Mouse (Mus musculus) ES-Bruce4 (cell line): ENCODE data around the gene Zfp618.

ENCODE experiments used
- EP300 ChIP-seq: IDR thresholded peaks from 2 replicates; pipeline ENCODE4 v1.6.1; 2011; ENCODE audit warnings: low read depth, low read length; ENCODE audit not compliant: insufficient read depth
- POLR2A ChIP-seq: IDR thresholded peaks from one replicate; pipeline ENCODE4 v1.8.1; 2011; ENCODE audit warnings: low read length; ENCODE audit not compliant: insufficient read depth

- TF ChIP-seq EP300 (no peak), POLR2A (no peak)
Measured at GRCm38 (mm10) chr4:63051940-63052661, 86.7 kb downstream of the Zfp618 start.
